In genomic region chrX:147608660-147609059, GRCm38 (mm10) we compare ENCODE assay signal across 8 mouse cellular contexts. TPM values are rescaled to one million over a fixed set of nuclear protein-coding genes. Genes with fewer than 3 reads are reported as not detected.
DNase-seq lines count a peak whose midpoint lies in the region; ATAC-seq and TF ChIP-seq lines count a peak whose summit lies in the region.

No protein-coding gene starts in this region.

- no peaks in the 10 kb centered on the region for H3K36me3 ChIP-seq in intestine, postnatal 0 days (ENCODE audit: control insufficient read depth, insufficient read depth)
- no peaks in the 10 kb centered on the region for H3K36me3 ChIP-seq in intestine, embryonic 16.5 days (ENCODE audit: control insufficient read depth, insufficient read depth, low read length)
- H3K36me3 ChIP-seq in embryonic facial prominence, embryonic 14.5 days (ENCODE audit: control insufficient read depth, insufficient read depth, low read length) = no peaks in the 10 kb centered on the region
- H3K36me3 ChIP-seq in hindbrain, embryonic 14.5 days (replicated peaks; ENCODE audit: control insufficient read depth, insufficient read depth) = no peaks in the 10 kb centered on the region
- H3K36me3 ChIP-seq in midbrain, embryonic 16.5 days (ENCODE audit: control insufficient read depth, insufficient read depth, low read length) = no peaks in the 10 kb centered on the region

- no peak overlapping the region for H3K4me2 ChIP-seq in intestine, postnatal 0 days (replicated peaks; ENCODE audit: low read depth)
- no peak overlapping the region for H3K4me2 ChIP-seq in intestine, embryonic 16.5 days (ENCODE audit: low read depth, low read length)
- no peak overlapping the region for H3K4me2 ChIP-seq in embryonic facial prominence, embryonic 14.5 days (ENCODE audit: low read depth, low read length)
- H3K4me2 ChIP-seq in hindbrain, embryonic 14.5 days (replicated peaks) = no peak overlapping the region
- no peak overlapping the region for H3K4me2 ChIP-seq in midbrain, embryonic 16.5 days (ENCODE audit: low read length)

- H3K4me1 ChIP-seq in intestine, postnatal 0 days (replicated peaks; ENCODE audit: control insufficient read depth, insufficient read depth, low read length) = no peaks in the 10 kb centered on the region
- H3K4me1 ChIP-seq in intestine, embryonic 16.5 days (ENCODE audit: control insufficient read depth, insufficient read depth, low read length) = no peaks in the 10 kb centered on the region
- no peaks in the 10 kb centered on the region for H3K4me1 ChIP-seq in embryonic facial prominence, embryonic 14.5 days (ENCODE audit: control insufficient read depth, insufficient read depth, low read length)
- no peaks in the 10 kb centered on the region for H3K4me1 ChIP-seq in hindbrain, embryonic 14.5 days (replicated peaks; ENCODE audit: control insufficient read depth, insufficient read depth, low read length)
- H3K4me1 ChIP-seq in midbrain, embryonic 16.5 days (ENCODE audit: control insufficient read depth, insufficient read depth, low read length) = no peaks in the 10 kb centered on the region

- peak; percentile 16 to 39 for DNase-seq in adrenal gland, postnatal 36 days
- DNase-seq in embryonic facial prominence, embryonic 14.5 days (ENCODE audit: low spot score) = peak; percentile 16
- peak; percentile 86 for DNase-seq in hindbrain, embryonic 14.5 days (ENCODE audit: low spot score)
- DNase-seq in left cerebral cortex, adult 2 months (ENCODE audit: extremely low spot score in 1 of 2, low spot score in 2 of 2) = peak; percentile 27 to 61
- DNase-seq in spleen, postnatal 36 days (ENCODE audit: low spot score in 2 of 2) = no peak

- WGBS in intestine, postnatal 0 days = 8% methylated on average over 3 of the region's 3 CpGs
- 16% methylated on average over 3 of the region's 3 CpGs for WGBS in intestine, embryonic 16.5 days
- WGBS in embryonic facial prominence, embryonic 14.5 days = 24% methylated on average over 3 of the region's 3 CpGs
- WGBS in hindbrain, embryonic 14.5 days = 17% methylated on average over 3 of the region's 3 CpGs
- WGBS in midbrain, embryonic 16.5 days = 20% methylated on average over 3 of the region's 3 CpGs

- peak; percentile 75 for TF ChIP-seq CTCF in intestine, postnatal 0 days (IDR thresholded peaks at IDR 0.05; ENCODE audit: low read depth)
- TF ChIP-seq CTCF in left cerebral cortex, adult 2 months (IDR thresholded peaks at IDR 0.05) = peak; percentile 76

- intact Hi-C loops in left cerebral cortex, adult 2 months (cut with DNase I) = loop anchor here (2.0 kb wide), 1 partner anchor 554 kb away; no protein-coding TSS in a partner anchor

- H3K4me3 ChIP-seq in intestine, postnatal 0 days (ENCODE audit: low read depth, low read length) = no peak overlapping the region
- no peak overlapping the region for H3K4me3 ChIP-seq in intestine, embryonic 16.5 days (ENCODE audit: low read length)
- H3K4me3 ChIP-seq in embryonic facial prominence, embryonic 14.5 days (ENCODE audit: low read depth, low read length) = no peak overlapping the region
- no peak overlapping the region for H3K4me3 ChIP-seq in hindbrain, embryonic 14.5 days (replicated peaks; ENCODE audit: low read length)
- H3K4me3 ChIP-seq in left cerebral cortex, adult 2 months = no peak overlapping the region
- no peak overlapping the region for H3K4me3 ChIP-seq in midbrain, embryonic 16.5 days (ENCODE audit: low read depth, low read length)

- no peaks in the 10 kb centered on the region for H3K9me3 ChIP-seq in intestine, postnatal 0 days (ENCODE audit: control insufficient read depth)
- no peaks in the 10 kb centered on the region for H3K9me3 ChIP-seq in intestine, embryonic 16.5 days (ENCODE audit: control insufficient read depth, low read length)
- no peaks in the 10 kb centered on the region for H3K9me3 ChIP-seq in embryonic facial prominence, embryonic 14.5 days (ENCODE audit: control insufficient read depth, low read length)
- H3K9me3 ChIP-seq in hindbrain, embryonic 14.5 days (ENCODE audit: control insufficient read depth, low read length) = no peaks in the 10 kb centered on the region
- H3K9me3 ChIP-seq in midbrain, embryonic 16.5 days (replicated peaks; ENCODE audit: control insufficient read depth, low read length, poor library complexity, severe bottlenecking) = no peaks in the 10 kb centered on the region

- H3K27ac ChIP-seq in intestine, postnatal 0 days (ENCODE audit: low read depth, low read length) = no peak overlapping the region
- no peak overlapping the region for H3K27ac ChIP-seq in intestine, embryonic 16.5 days (ENCODE audit: low read length)
- H3K27ac ChIP-seq in embryonic facial prominence, embryonic 14.5 days (replicated peaks; ENCODE audit: low read depth, low read length) = no peak overlapping the region
- H3K27ac ChIP-seq in hindbrain, embryonic 14.5 days = no peak overlapping the region
- H3K27ac ChIP-seq in left cerebral cortex, adult 2 months = no peak overlapping the region
- H3K27ac ChIP-seq in midbrain, embryonic 16.5 days (ENCODE audit: low read length) = no peak overlapping the region

- H3K9ac ChIP-seq in intestine, postnatal 0 days (ENCODE audit: low read depth, low read length) = no peak overlapping the region
- no peak overlapping the region for H3K9ac ChIP-seq in intestine, embryonic 16.5 days (ENCODE audit: low read depth, low read length)
- H3K9ac ChIP-seq in embryonic facial prominence, embryonic 14.5 days (ENCODE audit: low read depth, low read length) = no peak overlapping the region
- no peak overlapping the region for H3K9ac ChIP-seq in hindbrain, embryonic 14.5 days
- H3K9ac ChIP-seq in midbrain, embryonic 16.5 days (ENCODE audit: low read depth, low read length) = no peak overlapping the region

- ATAC-seq in intestine, postnatal 0 days = no peak
- ATAC-seq in intestine, embryonic 16.5 days = no peak
- ATAC-seq in embryonic facial prominence, embryonic 14.5 days (ENCODE audit: low read depth) = no peak
- ATAC-seq in hindbrain, embryonic 14.5 days (ENCODE audit: low FRiP score) = no peak
- peak; percentile 79 for ATAC-seq in midbrain, embryonic 16.5 days

- H3K27me3 ChIP-seq in intestine, postnatal 0 days (replicated peaks; ENCODE audit: control insufficient read depth, insufficient read depth, low read length) = no peaks in the 10 kb centered on the region
- H3K27me3 ChIP-seq in intestine, embryonic 16.5 days (replicated peaks; ENCODE audit: control insufficient read depth, insufficient read depth, low read length) = no peaks in the 10 kb centered on the region
- no peaks in the 10 kb centered on the region for H3K27me3 ChIP-seq in embryonic facial prominence, embryonic 14.5 days (replicated peaks; ENCODE audit: control insufficient read depth, insufficient read depth, low read length)
- no peaks in the 10 kb centered on the region for H3K27me3 ChIP-seq in hindbrain, embryonic 14.5 days (ENCODE audit: control insufficient read depth, insufficient read depth, low read length)
- no peaks in the 10 kb centered on the region for H3K27me3 ChIP-seq in midbrain, embryonic 16.5 days (ENCODE audit: control insufficient read depth, insufficient read depth, low read depth, low read length)

RNA-seq across cellular contexts. Expression of gene Lrch2, which starts 54.8 kb away (rescaled TPM):
- polyA plus RNA-seq in intestine, postnatal 0 days (2015; fragmentation: Nextera tagmentation; extraction: Ambion mirVana) = 2.1 and 2.9 TPM in 2 replicates
- polyA plus RNA-seq in intestine, embryonic 16.5 days (2015; fragmentation: Nextera tagmentation; extraction: Ambion mirVana) = 2.3 and 2.7 TPM in 2 replicates
- 10 to 100 TPM; 22.3 to 26.6 TPM for total RNA-seq in adrenal gland, postnatal 36 days (2021)
- 8.1 and 9.3 TPM in 2 replicates for polyA plus RNA-seq in embryonic facial prominence, embryonic 14.5 days (2014; fragmentation: Nextera tagmentation; extraction: Ambion mirVana)
- 17.8 and 18.8 TPM in 2 replicates for polyA plus RNA-seq in hindbrain, embryonic 14.5 days (2014; fragmentation: Nextera tagmentation; extraction: Ambion mirVana)
- total RNA-seq in left cerebral cortex, adult 2 months (2021) = 10 to 100 TPM; 24.6 to 27.4 TPM
- polyA plus RNA-seq in midbrain, embryonic 16.5 days (2015; fragmentation: Nextera tagmentation; extraction: Ambion mirVana) = 11.6 and 14.3 TPM in 2 replicates

Comparison
In these comparisons a context has a peak if more than half of its experiments do, and no peak if none do; other contexts are left out.
1. DNase-seq: peak in adrenal gland, postnatal 36 days (2 of 2), embryonic facial prominence, embryonic 14.5 days (single experiment), hindbrain, embryonic 14.5 days (single experiment) and left cerebral cortex, adult 2 months (2 of 2); none in spleen, postnatal 36 days (0 of 2).